Mouse (Mus musculus) erythroblast, adult 5-6 weeks (primary cell): Measurements from ENCODE around the gene Crk. TPM values are rescaled to one million over a fixed set of nuclear protein-coding genes. Genes with fewer than 3 reads are reported as not detected.

Experiments used
- ATAC-seq: replicated peaks from 2 replicates; pipeline ENCODE4 v1.8.0; 2016; ENCODE audit warnings: moderate number of reproducible peaks, mild to moderate bottlenecking, moderate TSS enrichment, inconsistent platforms; ENCODE audit not compliant: poor library complexity, low FRiP score, severe bottlenecking
- total RNA-seq, 2 experiments: library from RNA; stranded (forward) in 1 of 2; stranded (reverse) in 1 of 2; fragments of 150-400 nt in 1 of 2; fragments of 200-764, 138-1000 nt in 1 of 2; gene quantifications; 2 replicates each; pipeline versions ENCODE4 v1.2.3 to v1.2.4; 2015 to 2017; ENCODE audit warnings: low replicate concordance in 2 of 2

The Crk gene
- total RNA-seq, 2 experiments from 2014 or later = 10.2 to 11.8 TPM

- ATAC-seq = peak; percentile 68
Observed at GRCm38 (mm10) chr11:75733227-75733940, 54.3 kb downstream of the Crk start.

- no peak for ATAC-seq
Observed at GRCm38 (mm10) chr11:75735462-75736252, 56.6 kb downstream of the Crk start.

- no peak for ATAC-seq
Observed at GRCm38 (mm10) chr11:75736978-75737377, 57.9 kb downstream of the Crk start.

DNA sequence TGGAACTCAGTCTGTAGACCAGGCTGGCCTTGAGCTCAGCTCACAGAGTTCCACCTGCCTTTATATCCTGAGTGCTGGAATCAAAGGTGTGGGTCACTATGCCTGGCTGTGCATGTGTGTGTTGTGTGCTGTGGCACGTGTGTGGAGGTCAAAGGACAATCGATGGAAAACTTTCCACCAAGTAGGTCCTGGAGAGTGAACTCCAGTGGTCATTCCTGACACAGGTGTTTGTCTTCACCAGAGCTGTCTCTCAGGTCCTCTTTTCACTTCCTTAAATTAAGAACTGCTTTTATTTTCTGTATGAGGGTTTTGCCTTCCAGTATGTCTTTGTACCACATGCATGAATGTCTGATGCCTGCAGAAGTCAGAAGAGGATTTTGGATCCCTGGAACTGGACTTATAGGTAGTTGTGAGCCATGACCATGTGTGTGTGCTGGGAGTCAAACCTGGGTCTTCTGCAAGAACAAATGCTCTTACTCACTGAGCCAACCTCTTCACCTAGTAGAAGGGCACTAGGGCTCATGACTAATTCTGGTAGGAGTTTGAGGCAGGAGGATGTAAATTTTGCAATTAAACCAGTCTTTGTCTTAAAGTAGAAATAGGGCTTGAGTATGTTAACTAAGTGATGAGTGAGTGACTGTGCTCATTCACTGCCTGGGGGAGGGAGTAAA is 58.9 kb downstream of the Crk start:
- ATAC-seq = no peak

DNA sequence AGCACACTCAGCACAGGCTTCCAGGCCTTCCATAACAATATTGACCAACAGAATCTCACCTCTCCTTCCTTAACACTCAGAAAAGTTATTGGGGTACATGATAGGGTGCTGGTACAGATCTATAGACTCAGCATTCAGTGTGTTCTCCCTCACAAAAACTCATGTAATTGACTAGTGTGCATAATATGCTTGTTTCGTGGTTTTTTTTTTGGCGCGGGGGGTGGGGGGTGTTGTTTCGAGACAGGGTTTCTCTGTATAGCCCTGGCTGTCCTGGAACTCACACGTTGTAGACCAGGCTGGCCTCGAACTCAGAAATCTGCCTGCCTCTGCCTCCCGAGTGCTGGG is 59.4 kb downstream of the Crk start:
- ATAC-seq = no peak

DNA sequence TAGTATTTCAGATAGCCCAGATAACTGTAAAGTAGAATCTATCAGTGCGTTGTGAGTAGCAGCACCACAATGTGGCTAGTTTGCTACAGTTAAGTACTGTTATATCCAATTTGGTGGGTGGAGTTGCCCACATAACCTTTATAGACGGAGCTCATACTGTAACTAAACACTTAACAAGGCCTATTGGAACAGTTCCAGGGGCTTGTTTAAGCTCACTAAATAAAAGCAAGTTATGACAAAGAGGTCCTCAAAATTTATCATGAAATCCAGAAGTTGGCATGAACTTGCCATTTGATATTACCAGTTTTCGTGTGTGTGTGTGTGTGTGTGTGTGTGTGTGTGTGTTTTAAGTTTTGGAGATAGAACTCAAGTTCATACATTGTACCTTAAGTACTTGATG is 61.1 kb downstream of the Crk start:
- no peak for ATAC-seq

DNA sequence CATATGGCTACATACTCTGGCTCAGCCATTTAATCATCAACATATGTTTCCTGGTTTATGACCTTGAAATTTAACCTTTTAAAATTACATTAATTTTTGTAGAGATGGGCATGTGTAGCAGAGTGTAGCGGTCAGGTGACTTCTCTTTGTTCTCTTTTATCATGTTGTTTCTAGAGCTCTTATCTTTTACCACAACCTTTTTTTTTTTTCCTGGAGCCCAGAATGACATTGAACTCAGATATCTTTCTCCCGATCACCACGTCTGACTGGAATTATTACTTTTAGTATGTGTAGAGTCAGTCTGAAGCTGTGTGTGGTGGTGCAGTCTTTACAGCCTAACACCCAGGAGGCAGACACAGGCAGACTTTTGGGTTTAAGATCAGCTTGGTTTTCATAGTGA is 62.6 kb downstream of the Crk start:
- no peak for ATAC-seq

DNA sequence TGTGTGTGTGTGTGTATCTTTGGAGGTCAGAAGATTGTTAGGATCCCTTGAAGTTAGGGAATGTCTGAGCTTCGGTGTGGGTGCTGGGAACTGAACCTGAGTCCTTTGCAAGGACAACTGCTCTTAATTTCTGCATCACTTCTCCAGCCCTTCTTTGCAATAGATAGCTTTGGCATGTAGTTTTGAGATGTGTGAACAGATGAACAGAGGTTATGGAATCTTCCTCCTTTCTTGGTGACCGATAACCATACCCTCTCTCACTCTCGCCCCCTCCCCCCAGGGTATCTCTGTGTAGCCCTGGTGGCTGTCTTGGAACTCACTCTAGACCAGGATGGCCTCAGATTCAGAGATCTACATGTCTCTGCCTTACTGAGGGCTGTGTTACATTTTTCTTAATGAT is 65.7 kb downstream of the Crk start:
- ATAC-seq = no peak

DNA sequence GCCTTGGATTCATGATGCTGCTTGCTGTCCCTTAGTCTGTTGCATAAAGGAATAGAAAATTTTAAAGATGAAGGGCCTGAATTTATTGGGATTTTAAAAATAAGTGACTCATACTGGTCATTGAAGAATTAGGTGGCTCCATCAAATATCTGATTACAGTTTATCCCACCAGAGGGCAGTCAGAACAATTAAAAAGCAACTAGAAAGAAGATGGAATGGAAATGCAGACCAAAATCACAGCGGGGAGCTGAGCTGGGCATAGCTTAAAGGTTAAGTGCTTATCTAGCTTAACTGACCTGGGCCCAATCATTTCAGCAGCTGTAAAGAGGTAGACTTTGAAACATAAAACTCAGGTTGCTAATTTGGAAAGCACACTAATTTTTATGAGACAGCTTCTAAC is 71.5 kb downstream of the Crk start:
- no peak for ATAC-seq

DNA sequence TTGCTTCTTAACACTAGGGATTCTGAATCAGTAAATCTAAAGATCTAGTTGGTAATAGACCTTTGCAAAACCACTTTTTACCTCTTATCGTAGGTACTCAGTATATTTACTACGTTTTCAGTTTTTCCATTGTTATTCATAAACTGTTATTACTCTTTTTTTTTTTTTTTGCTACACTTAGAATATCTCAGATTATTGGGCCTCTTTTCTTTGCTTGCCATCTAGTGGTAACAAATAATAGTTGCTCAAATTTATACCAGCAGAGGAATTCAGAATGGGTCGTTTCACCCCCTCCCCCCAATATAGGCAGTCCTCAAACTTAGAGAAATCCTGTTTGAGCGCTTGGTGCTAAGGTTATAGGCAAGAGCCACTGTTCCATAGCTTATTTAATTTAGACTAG is 72.0 kb downstream of the Crk start:
- no peak for ATAC-seq

Other genes starting within 250 kb of the Crk start
- 4.6 TPM in 1 of 2 replicates, not detected in the other for gene Serpinf2, start 239.7 kb upstream of the Crk start, total RNA-seq (2015; ENCODE audit: low replicate concordance)
- 0.70 and 0.94 TPM in 2 replicates for gene Serpinf2, start 239.7 kb upstream of the Crk start, total RNA-seq (2017; ENCODE audit: low replicate concordance)
- 22.6 and 24.8 TPM in 2 replicates for gene Wdr81, start 224.5 kb upstream of the Crk start, total RNA-seq (2015; ENCODE audit: low replicate concordance)
- gene Wdr81, start 224.5 kb upstream of the Crk start, total RNA-seq (2017; ENCODE audit: low replicate concordance) = 27.3 and 28.2 TPM in 2 replicates
- gene Tlcd2, start 217.5 kb upstream of the Crk start, total RNA-seq (2015; ENCODE audit: low replicate concordance) = 1.5 and 3.7 TPM in 2 replicates
- gene Tlcd2, start 217.5 kb upstream of the Crk start, total RNA-seq (2017; ENCODE audit: low replicate concordance) = 1.3 and 5.5 TPM in 2 replicates
- gene Prpf8, start 192.4 kb upstream of the Crk start, total RNA-seq (2015; ENCODE audit: low replicate concordance) = 42.3 and 43.5 TPM in 2 replicates
- gene Prpf8, start 192.4 kb upstream of the Crk start, total RNA-seq (2017; ENCODE audit: low replicate concordance) = 26.5 and 27.0 TPM in 2 replicates
- not detected in 2 replicates for gene Rilp, start 169.2 kb upstream of the Crk start, total RNA-seq (2015; ENCODE audit: low replicate concordance)
- gene Rilp, start 169.2 kb upstream of the Crk start, total RNA-seq (2017; ENCODE audit: low replicate concordance) = not detected in 2 replicates
- 0.42 TPM in 1 of 2 replicates, not detected in the other for gene Scarf1, start 165.7 kb upstream of the Crk start, total RNA-seq (2015; ENCODE audit: low replicate concordance)
- 0.42 and 1.4 TPM in 2 replicates for gene Scarf1, start 165.7 kb upstream of the Crk start, total RNA-seq (2017; ENCODE audit: low replicate concordance)
- 6.7 and 11.9 TPM in 2 replicates for gene Slc43a2, start 147.6 kb upstream of the Crk start, total RNA-seq (2015; ENCODE audit: low replicate concordance)
- 9.1 and 14.9 TPM in 2 replicates for gene Slc43a2, start 147.6 kb upstream of the Crk start, total RNA-seq (2017; ENCODE audit: low replicate concordance)
- gene Pitpna, start 91.2 kb upstream of the Crk start, total RNA-seq (2015; ENCODE audit: low replicate concordance) = 44.7 and 47.5 TPM in 2 replicates
- gene Pitpna, start 91.2 kb upstream of the Crk start, total RNA-seq (2017; ENCODE audit: low replicate concordance) = 16.2 and 22.4 TPM in 2 replicates
- gene Inpp5k, start 48.3 kb upstream of the Crk start, total RNA-seq (2015; ENCODE audit: low replicate concordance) = 67.3 and 73.2 TPM in 2 replicates
- gene Inpp5k, start 48.3 kb upstream of the Crk start, total RNA-seq (2017; ENCODE audit: low replicate concordance) = 50.7 and 78.4 TPM in 2 replicates
- 4.2 and 8.2 TPM in 2 replicates for gene Myo1c, start 28.8 kb upstream of the Crk start, total RNA-seq (2015; ENCODE audit: low replicate concordance)
- 6.0 and 17.1 TPM in 2 replicates for gene Myo1c, start 28.8 kb upstream of the Crk start, total RNA-seq (2017; ENCODE audit: low replicate concordance)
- 119 and 129 TPM in 2 replicates for gene Ywhae, start 53.6 kb downstream of the Crk start, total RNA-seq (2015; ENCODE audit: low replicate concordance)
- 56.7 and 60.2 TPM in 2 replicates for gene Ywhae, start 53.6 kb downstream of the Crk start, total RNA-seq (2017; ENCODE audit: low replicate concordance)
- gene Doc2b, start 116.8 kb downstream of the Crk start, total RNA-seq (2015; ENCODE audit: low replicate concordance) = not detected in 2 replicates
- not detected in 2 replicates for gene Doc2b, start 116.8 kb downstream of the Crk start, total RNA-seq (2017; ENCODE audit: low replicate concordance)